Mouse (Mus musculus) liver, embryonic 15.5 days (tissue): ENCODE measurements around the gene Nr4a3. TPM values are rescaled to one million over a fixed set of nuclear protein-coding genes. Genes with fewer than 3 reads are reported as not detected.

Source experiments
- ATAC-seq: fragments of 200-750 bp; cut with Nextera tagmentation; 2 replicates; pipeline ENCODE4 v1.8.0; 2017; ENCODE audit warnings: moderate number of reproducible peaks, mild to moderate bottlenecking, moderate library complexity; ENCODE audit not compliant: insufficient read depth
- H3K27ac ChIP-seq: fragments of 300-500 bp; sonication (generic); replicated peaks from 2 replicates; pipeline ENCODE4 v1.5.1; 2015; ENCODE audit warnings: mild to moderate bottlenecking, inconsistent platforms
- H3K27me3 ChIP-seq: fragments of 300-500 bp; sonication (generic); 2 replicates; pipeline ENCODE4 v1.6.1; 2015; ENCODE audit warnings: mild to moderate bottlenecking, inconsistent platforms
- H3K36me3 ChIP-seq: fragments of 300-500 bp; sonication (generic); replicated peaks from 2 replicates; pipeline ENCODE4 v1.6.1; 2015; ENCODE audit warnings: moderate library complexity, mild to moderate bottlenecking, inconsistent platforms
- H3K4me1 ChIP-seq: fragments of 300-500 bp; sonication (generic); replicated peaks from 2 replicates; pipeline ENCODE4 v1.6.1; 2015; ENCODE audit warnings: inconsistent platforms
- H3K4me2 ChIP-seq: fragments of 300-500 bp; sonication (generic); 2 replicates; pipeline ENCODE4 v1.6.1; 2015; ENCODE audit warnings: moderate library complexity, mild to moderate bottlenecking, inconsistent platforms
- H3K4me3 ChIP-seq: fragments of 300-500 bp; sonication (generic); replicated peaks from 2 replicates; pipeline ENCODE4 v1.5.1; 2015; ENCODE audit warnings: mild to moderate bottlenecking, inconsistent platforms
- H3K9ac ChIP-seq: fragments of 300-500 bp; sonication (generic); 2 replicates; pipeline ENCODE4 v1.6.1; 2015; ENCODE audit warnings: moderate library complexity, mild to moderate bottlenecking, inconsistent platforms
- H3K9me3 ChIP-seq: fragments of 300-500 bp; sonication (generic); replicated peaks from 2 replicates; pipeline ENCODE4 v1.6.1; 2016; ENCODE audit warnings: inconsistent platforms
- WGBS: fragments of 180-500 bp; shearing (Covaris S2); methylation state at CpG from one replicate; pipeline ENCODE4 v1.1.7; 2015; ENCODE audit warnings: mixed read lengths; ENCODE audit not compliant: insufficient replicate concordance; 5-methylcytosine and 5-hydroxymethylcytosine counted together
- polyA plus RNA-seq: library from polyadenylated mRNA; unstranded; fragments of >200 nt; fragmentation: Nextera tagmentation; extraction: Ambion mirVana; gene quantifications from 2 replicates; pipeline ENCODE4 v1.2.1, GENCODE M21; 2015

Gene Nr4a3
- not detected in 2 replicates for polyA plus RNA-seq

- no peaks in the 10 kb centered on the region for H3K36me3 ChIP-seq
- peak within 1 kb of the TSS; percentile 33; the same call in 1 of the 2 replicates for H3K27ac ChIP-seq
- peaks cover 47% of the 10 kb centered on the region for H3K4me1 ChIP-seq
- peak; percentile 63 for ATAC-seq
- H3K4me3 ChIP-seq, result peak within 1 kb of the TSS; percentile 74
- under 1% methylated on average over 47 of the region's 54 CpGs for WGBS
- peaks cover 70% of the 10 kb centered on the region for H3K27me3 ChIP-seq
- H3K9ac ChIP-seq, result peak within 1 kb of the TSS; percentile 48
- H3K9me3 ChIP-seq, result no peaks in the 10 kb centered on the region
- H3K4me2 ChIP-seq, result peak within 1 kb of the TSS; percentile 96
Observed at GRCm38 (mm10) chr4:48044491-48045211, at the start of gene Nr4a3. Nr4a3 (plus strand) TSS chr4:48045153.

GRCm38 (mm10) chr4:48002969-48003368 is 42.0 kb upstream of the Nr4a3 start:
- H3K4me1 ChIP-seq, result no peaks in the 10 kb centered on the region
- H3K4me3 ChIP-seq, result no peak overlapping the region
- H3K27me3 ChIP-seq, result no peaks in the 10 kb centered on the region
- no peak for ATAC-seq
- no peaks in the 10 kb centered on the region for H3K36me3 ChIP-seq
- no peak overlapping the region for H3K9ac ChIP-seq
- no peak overlapping the region for H3K27ac ChIP-seq
- WGBS, result 58% methylated on average over 4 of the region's 4 CpGs
- H3K4me2 ChIP-seq, result no peak overlapping the region
- no peaks in the 10 kb centered on the region for H3K9me3 ChIP-seq

- no peak for ATAC-seq
- Histone ChIP-seq H3K27ac (no peak overlapping the region), H3K4me2 (no peak overlapping the region), H3K36me3 (no peaks in the 10 kb centered on the region), H3K27me3 (no peaks in the 10 kb centered on the region), H3K4me3 (no peak overlapping the region), H3K9me3 (no peaks in the 10 kb centered on the region), H3K9ac (no peak overlapping the region), H3K4me1 (no peaks in the 10 kb centered on the region)
- 62% methylated on average over 3 of the region's 3 CpGs for WGBS
Observed at GRCm38 (mm10) chr4:48003456-48003855, 41.5 kb upstream of the Nr4a3 start.

GRCm38 (mm10) chr4:48006355-48006754 is 38.6 kb upstream of the Nr4a3 start:
- Histone ChIP-seq H3K4me2 (no peak overlapping the region), H3K27ac (no peak overlapping the region), H3K9me3 (no peaks in the 10 kb centered on the region), H3K4me1 (no peaks in the 10 kb centered on the region), H3K36me3 (no peaks in the 10 kb centered on the region), H3K9ac (no peak overlapping the region), H3K4me3 (no peak overlapping the region), H3K27me3 (no peaks in the 10 kb centered on the region)
- 46% methylated on average over 3 of the region's 3 CpGs for WGBS
- no peak for ATAC-seq

GRCm38 (mm10) chr4:48012209-48012608 is 32.7 kb upstream of the Nr4a3 start:
- no peaks in the 10 kb centered on the region for H3K4me1 ChIP-seq
- no peaks in the 10 kb centered on the region for H3K27me3 ChIP-seq
- no peak overlapping the region for H3K27ac ChIP-seq
- no peaks in the 10 kb centered on the region for H3K9me3 ChIP-seq
- H3K4me3 ChIP-seq, result no peak overlapping the region
- no peak overlapping the region for H3K4me2 ChIP-seq
- ATAC-seq, result no peak
- no peaks in the 10 kb centered on the region for H3K36me3 ChIP-seq
- WGBS, result 55% methylated on average over 3 of the region's 3 CpGs
- no peak overlapping the region for H3K9ac ChIP-seq

GRCm38 (mm10) chr4:48022966-48023365 is 22.0 kb upstream of the Nr4a3 start:
- ATAC-seq, result no peak
- H3K27me3 ChIP-seq, result no peaks in the 10 kb centered on the region
- no peaks in the 10 kb centered on the region for H3K4me1 ChIP-seq
- H3K9ac ChIP-seq, result no peak overlapping the region
- H3K9me3 ChIP-seq, result no peaks in the 10 kb centered on the region
- 51% methylated on average over 3 of the region's 3 CpGs for WGBS
- H3K4me3 ChIP-seq, result no peak overlapping the region
- no peak overlapping the region for H3K4me2 ChIP-seq
- no peaks in the 10 kb centered on the region for H3K36me3 ChIP-seq
- no peak overlapping the region for H3K27ac ChIP-seq

GRCm38 (mm10) chr4:48029652-48030051 is 15.3 kb upstream of the Nr4a3 start:
- Histone ChIP-seq H3K27ac (no peak overlapping the region), H3K4me3 (no peak overlapping the region), H3K4me1 (no peaks in the 10 kb centered on the region), H3K9ac (no peak overlapping the region), H3K36me3 (no peaks in the 10 kb centered on the region), H3K27me3 (no peaks in the 10 kb centered on the region), H3K9me3 (no peaks in the 10 kb centered on the region), H3K4me2 (no peak overlapping the region)
- ATAC-seq, result no peak
- WGBS, result 60% methylated on average over 24 of the region's 24 CpGs

GRCm38 (mm10) chr4:48034287-48034686 is 10.7 kb upstream of the Nr4a3 start:
- Histone ChIP-seq H3K36me3 (no peaks in the 10 kb centered on the region), H3K27me3 (no peaks in the 10 kb centered on the region), H3K9ac (no peak overlapping the region), H3K27ac (no peak overlapping the region), H3K9me3 (no peaks in the 10 kb centered on the region), H3K4me3 (no peak overlapping the region), H3K4me1 (no peaks in the 10 kb centered on the region), H3K4me2 (no peak overlapping the region)
- ATAC-seq, result no peak
- 51% methylated on average over 9 of the region's 9 CpGs for WGBS

- H3K4me1 ChIP-seq, result 0 out of 2 replicates have a peak, but pooled peaks cover 4% of the 10 kb centered on the region
- H3K4me3 ChIP-seq, result no peak overlapping the region
- H3K36me3 ChIP-seq, result no peaks in the 10 kb centered on the region
- WGBS, result 70% methylated on average over 4 of the region's 4 CpGs
- no peak overlapping the region for H3K27ac ChIP-seq
- peaks cover 3% of the 10 kb centered on the region for H3K27me3 ChIP-seq
- no peak overlapping the region for H3K9ac ChIP-seq
- no peak for ATAC-seq
- H3K4me2 ChIP-seq, result no peak overlapping the region
- H3K9me3 ChIP-seq, result no peaks in the 10 kb centered on the region
Observed at GRCm38 (mm10) chr4:48037646-48038045, 7.3 kb upstream of the Nr4a3 start.

GRCm38 (mm10) chr4:48038847-48039246 is 6.1 kb upstream of the Nr4a3 start:
- Histone ChIP-seq H3K27me3 (peaks cover 13% of the 10 kb centered on the region), H3K27ac (no peak overlapping the region), H3K4me3 (no peak overlapping the region), H3K4me1 (0 out of 2 replicates have a peak, but pooled peaks cover 8% of the 10 kb centered on the region), H3K9ac (no peak overlapping the region), H3K36me3 (no peaks in the 10 kb centered on the region), H3K4me2 (no peak overlapping the region), H3K9me3 (no peaks in the 10 kb centered on the region)
- no peak for ATAC-seq
- 71% methylated on average over 5 of the region's 5 CpGs for WGBS

- Histone ChIP-seq H3K36me3 (no peaks in the 10 kb centered on the region), H3K9ac (no peak overlapping the region), H3K27me3 (peaks cover 21% of the 10 kb centered on the region), H3K4me2 (no peak overlapping the region), H3K4me1 (peaks cover 15% of the 10 kb centered on the region), H3K27ac (no peak overlapping the region), H3K4me3 (no peak overlapping the region), H3K9me3 (no peaks in the 10 kb centered on the region)
- no peak for ATAC-seq
- WGBS, result 48% methylated on average over 7 of the region's 7 CpGs
Observed at GRCm38 (mm10) chr4:48039736-48040135, 5.2 kb upstream of the Nr4a3 start.

GRCm38 (mm10) chr4:48042466-48042785 is 2.5 kb upstream of the Nr4a3 start:
- peak overlapping the region; percentile 71 for H3K9ac ChIP-seq
- H3K27ac ChIP-seq, result peak overlapping the region; percentile 86; the same call in 1 of the 2 replicates
- H3K4me1 ChIP-seq, result peaks cover 39% of the 10 kb centered on the region
- 0% methylated on average over 4 of the region's 4 CpGs for WGBS
- peak overlapping the region; percentile 74 for H3K4me3 ChIP-seq
- no peaks in the 10 kb centered on the region for H3K36me3 ChIP-seq
- peaks cover 48% of the 10 kb centered on the region for H3K27me3 ChIP-seq
- no peak for ATAC-seq
- H3K9me3 ChIP-seq, result no peaks in the 10 kb centered on the region
- peak overlapping the region; percentile 96 for H3K4me2 ChIP-seq
